Mouse (Mus musculus): ENCODE measurements around the gene Noc2l. TPM values are rescaled to one million over a fixed set of nuclear protein-coding genes. Genes with fewer than 3 reads are reported as not detected.

Noc2l gene
- total RNA-seq (2015) (23.9 and 25.2 TPM in 2 replicates), total RNA-seq (2017) (43.9 and 47.3 TPM in 2 replicates)

DNA sequence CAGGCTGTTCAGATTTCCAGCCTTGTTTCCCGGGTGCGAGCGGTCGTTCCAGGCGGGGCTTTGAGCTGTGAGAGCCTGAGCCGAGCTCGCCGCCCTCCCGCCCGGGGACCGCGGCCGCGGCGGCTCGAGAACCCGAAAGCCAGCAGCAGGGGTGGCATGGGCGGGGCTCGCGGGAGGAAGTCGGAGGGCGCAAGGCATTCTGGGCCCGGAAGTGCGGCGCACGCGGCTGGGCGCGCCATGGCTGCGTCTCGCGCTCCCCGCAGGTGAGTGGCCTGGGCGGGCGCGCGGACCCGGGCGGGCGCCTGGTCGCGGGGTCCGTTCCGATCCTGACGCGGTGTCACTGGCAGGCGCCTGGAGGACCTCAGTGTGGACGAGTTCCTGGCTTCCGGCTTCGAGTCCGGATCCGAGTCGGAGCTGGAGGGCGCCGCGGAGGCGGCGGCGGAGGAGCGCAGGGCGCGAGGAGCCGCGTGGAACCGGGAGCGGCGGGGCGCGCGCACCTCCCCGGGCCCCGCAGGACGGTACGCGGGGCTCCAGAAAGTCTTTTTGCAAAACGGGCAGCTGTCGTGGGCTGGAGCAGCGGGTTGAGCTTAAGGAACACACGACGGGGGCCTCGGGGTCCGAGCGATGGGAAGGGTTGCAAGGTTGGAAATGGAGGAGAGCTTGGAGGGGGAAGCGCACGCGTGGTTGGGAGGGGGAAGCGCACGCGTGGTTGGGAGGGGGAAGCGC lies at the start of gene Noc2l:
Gene Noc2l (plus strand): TSS at position 203 of the 726 bp plus-strand sequence.
- ATAC-seq (ENCODE audit: poor library complexity, severe bottlenecking): peak; percentile 84

DNA sequence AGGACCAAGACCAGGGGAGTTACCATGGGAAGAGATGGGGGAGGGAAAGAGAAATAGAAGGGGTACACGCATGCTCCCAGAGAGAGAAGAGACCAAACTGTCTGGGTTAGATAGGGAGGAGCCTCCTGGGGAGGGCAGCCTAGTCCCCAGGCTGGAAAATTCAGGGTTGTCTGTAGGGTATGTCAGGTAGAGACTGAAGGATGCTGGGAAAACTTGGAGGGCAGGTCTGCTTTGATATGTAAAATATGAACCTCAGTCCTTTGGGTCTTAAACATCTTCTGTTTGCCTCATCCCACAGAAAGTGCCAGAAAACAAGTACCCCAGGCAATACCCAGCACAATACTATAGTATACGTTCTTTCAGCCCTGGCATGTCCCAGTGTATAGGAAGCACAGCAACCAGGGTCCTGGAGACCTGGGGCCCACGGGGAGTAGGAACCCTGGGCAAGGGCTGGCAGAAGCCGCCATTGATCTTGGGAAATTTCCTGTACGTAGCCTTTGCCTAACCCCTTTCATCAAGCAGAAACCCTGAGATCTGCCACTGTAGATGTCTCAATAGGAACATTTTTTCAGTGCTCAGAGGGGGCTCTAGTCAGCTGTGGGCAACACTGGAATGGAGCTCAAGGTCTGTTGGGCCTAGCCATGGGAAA lies 47.5 kb upstream of the Noc2l start:
- ATAC-seq (ENCODE audit: poor library complexity, severe bottlenecking): peak; percentile 71

DNA sequence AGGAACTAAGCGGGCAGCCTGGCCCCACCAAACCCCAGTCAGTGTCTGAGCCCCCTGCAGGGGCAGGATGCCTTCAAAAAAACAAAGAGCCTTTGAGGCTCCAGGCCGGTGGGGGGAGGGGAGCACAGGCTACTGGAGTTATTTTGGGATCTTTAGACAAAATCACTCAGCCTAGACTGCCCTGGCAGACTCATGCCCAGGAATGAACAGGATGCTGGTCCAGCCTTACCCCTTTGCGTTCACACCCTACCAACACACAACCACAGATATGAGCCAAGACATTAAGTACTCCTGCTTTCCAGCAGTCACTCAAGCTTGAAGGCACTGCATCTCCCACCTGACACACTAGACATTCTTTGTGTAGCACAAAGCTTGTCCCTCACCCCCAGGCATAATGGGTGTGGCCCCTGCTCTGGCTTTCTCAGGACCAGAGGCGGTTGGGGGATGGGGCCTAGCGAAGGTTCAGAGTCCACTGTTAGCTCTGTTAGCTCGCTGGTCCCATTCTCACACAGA lies 46.9 kb upstream of the Noc2l start:
- ATAC-seq (ENCODE audit: poor library complexity, severe bottlenecking): no peak; the same call in 1 of the 2 replicates

DNA sequence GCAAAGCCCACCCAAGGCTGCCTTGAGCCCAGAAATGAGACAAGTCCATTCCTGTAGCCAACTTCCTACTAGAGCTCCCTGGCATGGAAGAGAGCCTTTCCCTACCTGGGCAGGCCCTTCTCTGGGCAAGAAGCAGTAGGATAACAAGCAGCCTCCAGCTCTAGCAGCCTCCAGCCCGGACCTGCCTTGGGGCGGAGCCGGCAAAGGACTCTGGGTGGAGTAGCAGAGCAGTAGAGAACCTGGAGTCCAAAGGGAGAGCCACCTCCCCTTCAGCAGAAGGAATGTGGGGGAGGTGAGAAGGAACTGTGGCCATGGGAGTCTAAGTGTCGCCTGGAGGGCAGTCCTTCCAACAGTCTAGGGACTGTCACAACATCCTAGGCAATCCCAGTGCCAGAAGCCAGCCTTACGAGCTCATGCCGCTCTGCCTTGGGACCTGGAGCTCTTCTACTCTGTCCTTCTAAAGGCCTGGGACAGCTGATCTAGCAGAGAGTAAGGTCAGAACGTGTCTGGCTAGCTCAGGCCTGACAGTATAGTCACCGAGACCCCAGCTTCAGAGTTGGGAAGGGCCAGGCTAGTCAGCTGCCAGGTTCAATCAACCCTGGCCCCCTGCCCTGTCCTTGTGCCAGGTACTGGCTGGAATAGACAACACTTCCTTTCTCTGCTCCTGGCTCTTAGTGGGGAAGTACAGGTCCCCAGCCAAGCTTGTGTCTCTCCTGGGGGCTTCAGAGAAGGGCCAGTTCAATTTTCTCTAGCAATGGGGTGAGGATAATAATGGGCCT lies 43.2 kb upstream of the Noc2l start:
- no peak for ATAC-seq (ENCODE audit: poor library complexity, severe bottlenecking)

DNA sequence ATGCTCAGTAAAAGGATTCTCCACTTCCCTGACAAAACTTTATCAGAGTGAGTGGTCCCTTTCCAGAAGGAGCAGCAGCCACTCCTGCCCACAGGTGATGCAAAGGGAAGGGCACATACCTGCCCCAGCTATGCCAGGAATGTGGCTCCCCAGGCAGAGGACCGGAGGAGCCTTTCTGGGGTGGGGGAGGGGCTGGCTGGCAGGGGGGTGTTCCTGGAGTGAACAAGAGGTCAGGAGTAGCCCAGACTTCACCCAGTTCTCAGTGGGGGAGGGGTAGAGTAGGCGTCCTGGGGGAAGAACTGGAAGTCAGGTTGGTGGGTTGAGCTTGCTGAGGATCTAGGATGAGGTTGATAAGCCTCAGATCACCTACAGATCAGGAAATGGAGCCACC lies 42.6 kb upstream of the Noc2l start:
- ATAC-seq (ENCODE audit: poor library complexity, severe bottlenecking): no peak

DNA sequence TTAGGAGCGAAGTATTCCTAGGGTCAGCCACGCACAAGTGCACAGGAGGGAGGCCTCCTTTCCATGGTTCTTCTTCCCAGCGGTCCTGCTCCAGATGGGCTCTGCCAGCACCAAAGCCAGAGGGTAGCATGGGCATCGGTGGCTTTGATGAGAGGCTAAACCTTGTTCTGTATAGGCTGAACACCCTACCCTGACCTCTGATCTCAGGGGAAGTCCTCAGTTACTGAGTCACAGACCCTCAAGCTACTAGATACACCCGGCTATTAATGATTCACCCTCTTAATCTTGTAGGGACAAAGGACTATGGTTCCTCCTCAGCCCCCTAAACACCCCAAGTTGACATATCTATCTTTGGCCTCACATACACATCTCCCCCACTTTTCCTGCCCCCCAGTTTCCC lies 41.9 kb upstream of the Noc2l start:
- no peak for ATAC-seq (ENCODE audit: poor library complexity, severe bottlenecking)

DNA sequence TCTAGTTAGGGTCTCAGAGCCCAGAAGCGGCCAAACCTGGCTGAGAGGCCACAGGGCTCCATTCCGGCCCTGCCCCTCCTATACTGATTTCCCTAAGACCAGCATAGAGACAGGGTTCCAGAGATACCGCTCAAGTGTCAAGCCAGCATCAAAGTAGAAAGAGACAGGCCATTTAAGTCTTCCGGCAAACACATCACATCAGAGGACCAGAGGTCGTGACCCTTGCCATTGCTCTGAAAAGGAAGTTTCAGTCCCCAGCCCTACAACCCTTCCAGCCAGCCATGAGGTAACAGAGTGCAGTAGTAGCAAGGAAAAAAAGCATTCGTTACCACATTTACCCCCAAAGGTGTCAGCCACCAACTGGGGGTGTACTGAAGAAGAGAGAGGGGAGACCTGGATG lies 41.5 kb upstream of the Noc2l start:
- ATAC-seq (ENCODE audit: poor library complexity, severe bottlenecking): no peak

DNA sequence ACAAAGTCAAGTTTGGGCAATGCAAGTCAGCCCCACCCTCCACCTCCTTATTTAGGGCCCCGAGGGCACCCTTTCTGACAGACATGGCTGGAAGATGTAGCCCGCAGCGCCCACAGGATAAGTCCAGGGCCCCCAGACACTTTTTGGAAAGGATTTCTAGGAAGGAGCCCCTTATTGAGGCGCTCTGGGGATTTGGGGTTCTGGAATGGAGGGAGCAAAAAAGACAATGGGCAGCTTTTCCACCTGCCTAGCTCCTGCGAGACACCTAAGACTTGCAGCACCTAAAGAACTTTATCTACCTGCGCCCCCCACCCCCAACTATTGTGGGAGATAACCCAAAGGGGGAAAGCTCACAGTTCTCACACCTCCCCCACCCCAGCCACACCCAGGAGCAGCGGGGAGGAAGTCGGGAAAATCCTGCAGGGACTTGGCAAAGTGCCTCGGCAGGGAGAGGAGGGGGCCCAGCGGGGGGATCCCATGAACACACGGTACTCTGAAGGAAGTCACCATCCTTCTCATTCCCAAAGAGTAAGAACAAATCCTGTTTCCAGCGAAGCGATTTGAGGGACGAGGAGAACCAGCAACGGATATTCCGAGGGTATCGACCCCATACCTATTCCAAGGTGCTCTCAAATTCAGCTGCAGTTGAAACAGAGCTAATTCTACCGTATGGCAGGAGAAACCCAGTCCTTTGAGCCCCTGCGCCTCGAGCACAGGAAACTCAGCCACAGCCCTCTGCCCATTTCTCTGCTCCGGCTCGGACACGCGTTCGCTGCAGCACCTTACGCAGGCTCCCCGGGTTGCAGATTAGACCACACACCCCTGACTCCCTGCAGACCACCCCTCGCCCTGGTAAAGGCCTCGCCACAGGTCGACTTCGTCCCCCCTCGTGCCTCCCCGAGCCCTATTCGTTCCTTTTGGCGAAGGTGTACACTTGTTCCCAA lies 39.6 kb upstream of the Noc2l start:
- no peak for ATAC-seq (ENCODE audit: poor library complexity, severe bottlenecking)

DNA sequence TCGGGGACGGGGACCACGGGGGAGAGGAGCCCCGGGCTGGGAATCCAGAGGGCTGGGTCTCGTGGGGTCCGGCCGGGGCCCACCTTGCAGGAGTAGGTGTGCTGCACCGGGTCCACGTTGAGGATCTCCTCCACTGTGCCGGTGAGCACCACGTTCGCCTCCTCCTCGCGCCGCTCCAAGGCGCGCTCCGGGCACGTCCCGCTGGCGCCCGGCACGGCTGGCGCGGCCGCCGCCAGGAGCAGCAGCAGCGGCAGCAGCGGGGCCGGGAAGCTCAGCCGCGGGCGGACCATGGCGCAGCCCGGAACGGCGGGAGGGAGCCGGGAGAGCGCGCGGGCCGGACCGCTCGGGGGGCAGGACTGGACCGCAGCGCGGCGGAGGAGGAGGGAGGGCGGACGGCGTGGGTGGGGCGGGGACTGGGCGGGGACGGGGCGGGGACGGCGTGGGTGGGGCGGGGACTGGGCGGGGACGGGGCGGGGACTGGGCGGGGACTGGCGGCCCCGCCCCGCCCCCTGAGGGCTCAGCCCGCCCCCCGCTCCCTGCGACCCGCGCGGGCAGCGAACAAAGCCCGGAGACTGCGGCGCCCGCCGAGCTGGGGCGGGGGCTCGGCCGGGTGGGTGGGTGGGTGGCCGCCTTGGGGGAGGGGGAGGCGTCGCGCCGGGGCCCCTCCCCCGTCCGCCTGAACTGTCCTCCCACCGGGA lies 38.5 kb upstream of the Noc2l start, which contains the start of gene Agrn:
Gene Agrn (minus strand): TSS at position 358 of the 698 bp plus-strand sequence.
- peak; percentile 56 for ATAC-seq (ENCODE audit: poor library complexity, severe bottlenecking)

DNA sequence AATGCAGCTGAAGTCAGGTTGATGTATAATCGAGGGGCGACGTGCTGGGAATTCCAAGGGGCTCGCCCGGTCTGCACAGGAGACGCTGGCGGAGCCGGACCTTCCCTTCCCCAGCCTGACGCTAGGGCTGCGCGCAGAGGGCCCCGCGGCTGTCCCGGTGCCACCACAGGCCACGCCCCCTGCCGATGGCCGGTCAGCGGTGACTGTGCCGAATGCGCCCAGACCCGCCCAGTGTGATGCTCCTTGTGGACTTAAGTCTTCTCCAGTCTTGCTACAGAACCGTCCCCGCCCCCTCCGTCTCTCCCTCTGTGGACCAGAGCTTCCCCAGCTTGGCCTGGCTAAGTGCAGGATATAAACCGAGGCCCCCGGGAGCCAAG lies 38.0 kb upstream of the Noc2l start:
- ATAC-seq (ENCODE audit: poor library complexity, severe bottlenecking): peak; percentile 87

DNA sequence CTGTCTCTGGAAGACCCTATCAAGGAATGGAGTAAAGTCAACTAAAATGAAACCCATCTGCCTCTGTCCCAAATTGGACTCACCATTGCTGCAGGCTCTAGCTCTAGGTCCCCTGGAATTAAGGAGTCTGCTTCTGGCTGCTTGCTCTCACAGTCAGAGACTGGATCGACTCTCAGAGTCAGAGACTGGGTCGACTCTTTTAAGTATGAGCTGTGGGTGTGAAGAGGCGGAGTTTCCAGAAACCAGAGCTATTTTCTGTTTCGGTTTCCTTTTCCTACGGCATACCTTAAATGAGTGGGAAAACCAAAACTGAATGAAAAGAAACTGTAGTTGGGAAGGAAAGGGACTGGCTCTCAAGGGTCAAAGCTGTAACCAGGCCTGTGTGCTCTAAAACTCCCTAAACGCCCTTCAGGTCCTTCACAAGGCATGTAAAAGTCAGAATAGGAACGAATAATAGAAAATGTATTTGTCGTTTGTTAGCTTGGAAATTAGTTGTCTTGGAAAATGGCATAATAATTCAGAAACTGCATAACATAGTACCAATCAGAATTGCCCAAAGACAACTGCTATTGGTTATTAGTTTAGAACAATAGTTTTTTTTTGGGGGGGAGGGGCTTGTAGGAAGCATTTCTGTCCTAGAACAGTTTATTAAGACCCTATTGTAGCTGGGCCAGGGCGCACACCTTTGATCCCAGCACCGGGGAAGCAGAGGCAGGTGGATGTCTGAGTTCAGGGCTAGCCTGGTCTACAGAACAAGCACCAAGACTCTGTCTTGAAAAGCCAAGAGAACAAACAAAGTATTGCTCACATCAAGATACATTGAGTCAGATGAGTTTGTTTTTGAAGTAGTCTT lies 35.0 kb upstream of the Noc2l start, which contains the start of gene Isg15:
Gene Isg15 (minus strand): TSS at position 196 of the 853 bp plus-strand sequence.
- ATAC-seq (ENCODE audit: poor library complexity, severe bottlenecking): 0 out of 2 replicates have a peak, but pooled peaks have one; percentile 8

DNA sequence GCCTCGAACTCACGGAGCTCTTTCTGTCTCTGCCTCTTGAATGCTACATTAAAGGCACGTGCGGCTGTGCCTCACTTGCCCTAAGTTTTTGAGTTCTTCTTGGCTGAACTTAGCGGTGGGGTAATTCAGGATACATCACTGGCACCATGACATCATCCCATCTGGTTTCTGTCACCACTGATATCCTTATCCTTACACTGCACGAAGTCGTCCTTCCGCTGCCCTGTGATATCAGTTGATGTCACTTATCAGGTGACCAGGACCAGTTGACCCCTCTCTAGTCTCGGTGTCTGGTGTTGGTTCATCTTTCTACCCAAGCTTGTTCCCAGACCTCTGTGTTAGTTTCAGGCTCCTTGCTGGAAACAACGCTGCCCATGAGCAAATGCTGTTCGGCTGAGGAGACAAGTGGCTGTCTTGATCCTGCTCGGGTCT lies 33.3 kb upstream of the Noc2l start:
- no peak for ATAC-seq (ENCODE audit: poor library complexity, severe bottlenecking)

DNA sequence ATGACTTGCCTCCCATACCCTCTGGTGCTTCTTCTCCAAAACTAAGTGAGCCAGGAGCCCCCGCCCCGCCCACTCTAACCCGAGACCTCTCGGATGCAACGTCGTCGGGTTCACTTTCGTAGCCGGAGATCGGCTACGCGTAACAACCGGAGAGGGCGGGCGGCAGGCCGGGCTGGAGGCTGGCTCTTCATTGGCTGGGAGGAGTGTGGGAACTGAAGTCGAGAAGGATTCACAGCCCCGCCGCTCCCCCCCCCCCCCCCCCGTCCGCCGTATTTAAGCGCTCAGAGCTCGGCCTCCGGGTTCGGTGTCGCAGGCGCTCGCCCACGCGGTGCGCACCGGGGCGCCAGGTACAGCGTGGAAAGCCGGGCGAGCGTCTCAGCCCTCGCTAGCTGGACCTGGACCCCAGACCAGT lies 32.8 kb upstream of the Noc2l start, which contains the start of gene AW011738:
Gene AW011738 (plus strand): TSS at position 304 of the 412 bp plus-strand sequence.
- peak; percentile 74 for ATAC-seq (ENCODE audit: poor library complexity, severe bottlenecking)

DNA sequence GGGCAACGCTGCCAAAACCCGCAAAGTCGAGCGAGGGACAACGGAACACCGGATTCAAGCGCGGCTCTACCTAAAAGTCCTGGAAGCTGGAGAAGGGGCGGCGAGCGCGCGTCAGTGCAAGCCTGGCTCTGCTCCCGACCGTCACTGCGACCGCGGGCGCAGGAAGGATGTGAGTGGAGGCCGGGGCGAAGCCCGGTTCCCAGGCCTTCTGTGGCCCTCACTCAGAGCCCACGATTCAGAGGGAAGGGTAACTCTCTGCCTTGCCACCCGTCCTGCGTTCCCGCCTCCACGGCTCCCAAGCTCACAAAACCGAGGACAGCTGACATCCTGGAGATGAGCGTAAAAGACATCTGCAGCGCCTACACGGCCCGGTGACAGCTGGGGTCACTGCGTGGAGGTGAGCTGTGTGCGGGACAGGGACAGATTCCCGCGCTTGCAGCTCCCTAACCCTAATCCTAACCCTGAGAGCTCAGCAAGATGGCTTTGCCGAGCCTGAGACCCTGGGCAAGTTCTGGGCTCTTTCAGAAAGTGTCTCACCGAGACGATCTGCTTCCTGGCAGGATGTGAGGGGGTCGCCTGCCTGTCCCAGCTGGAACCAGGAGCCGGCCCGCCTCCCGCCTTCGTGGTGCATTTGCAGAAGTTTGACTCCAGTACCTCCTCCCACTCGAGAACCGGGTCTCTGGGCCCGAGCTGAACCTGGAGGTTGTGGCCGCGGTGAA lies 32.2 kb upstream of the Noc2l start:
- ATAC-seq (ENCODE audit: poor library complexity, severe bottlenecking): peak; percentile 39

DNA sequence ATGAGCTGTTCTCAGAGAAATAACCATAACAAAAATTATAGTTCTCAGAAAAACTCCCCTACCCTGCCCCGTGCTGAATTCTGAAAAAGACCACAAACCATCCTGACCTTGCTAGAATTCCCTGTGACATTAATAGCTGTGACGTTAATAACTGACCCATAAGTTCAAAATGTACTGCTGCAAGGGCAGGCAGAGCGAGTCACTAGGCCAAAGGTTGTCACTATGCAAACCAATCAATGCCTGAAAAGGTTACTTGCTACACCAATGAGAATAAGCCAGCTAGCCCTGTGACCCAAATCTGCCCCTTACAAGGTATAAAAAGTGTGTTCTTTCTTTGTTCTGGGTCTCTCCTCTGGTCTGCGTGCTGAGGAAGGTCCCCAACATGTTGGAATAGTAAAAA lies 26.9 kb upstream of the Noc2l start:
- no peak for ATAC-seq (ENCODE audit: poor library complexity, severe bottlenecking)

DNA sequence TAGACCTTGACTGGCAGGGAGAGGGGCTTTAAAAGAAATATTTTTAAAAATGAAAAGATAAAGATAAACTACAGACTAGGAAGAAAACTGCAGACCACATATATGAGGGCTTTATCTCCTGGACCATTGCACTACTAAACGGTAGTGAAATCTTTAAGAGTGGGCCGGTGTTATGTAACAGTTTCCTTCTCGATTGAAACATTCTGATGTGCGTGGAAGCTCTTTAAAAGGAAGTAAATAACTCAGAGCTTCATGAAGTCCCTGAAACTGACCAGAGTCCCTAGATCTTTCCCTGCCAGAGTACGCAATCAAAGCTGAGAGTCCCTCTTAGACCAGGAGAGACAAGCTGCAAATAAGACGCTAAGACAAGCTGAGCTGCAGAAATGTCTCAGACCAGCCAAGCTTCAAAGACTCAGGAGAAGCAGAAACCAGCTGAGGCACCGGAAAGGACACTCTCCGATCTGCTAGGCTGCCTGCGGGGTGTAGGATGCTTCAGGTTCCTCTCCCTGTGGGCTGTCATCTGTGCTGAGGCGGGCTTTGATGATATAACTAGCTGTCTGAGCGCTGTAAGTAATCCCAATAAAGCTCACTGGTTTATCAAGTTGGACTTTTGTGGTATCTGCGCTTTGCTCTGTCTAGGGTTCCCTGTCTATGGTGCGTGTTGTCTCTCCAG lies 25.7 kb upstream of the Noc2l start:
- ATAC-seq (ENCODE audit: poor library complexity, severe bottlenecking): peak; percentile 89

DNA sequence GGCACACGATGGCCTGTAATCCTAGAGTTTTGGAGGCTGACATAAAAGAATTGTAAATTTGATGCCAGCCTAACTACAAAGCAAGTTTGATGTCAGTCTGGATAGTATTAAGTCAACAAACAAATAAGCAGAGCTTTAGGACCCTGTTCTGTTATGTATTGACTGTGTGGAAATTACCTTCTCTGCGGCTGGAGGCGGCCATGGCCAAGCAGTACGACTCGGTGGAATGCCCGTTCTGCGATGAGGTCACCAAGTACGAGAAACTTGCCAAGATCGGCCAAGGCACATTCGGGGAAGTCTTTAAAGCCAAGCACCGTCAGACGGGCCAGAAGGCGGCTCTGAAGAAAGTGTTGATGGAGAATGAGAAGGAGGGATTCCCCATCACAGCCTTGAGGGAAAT lies 22.7 kb upstream of the Noc2l start:
- no peak for ATAC-seq (ENCODE audit: poor library complexity, severe bottlenecking)
